Mouse (Mus musculus) A20 (cell line): ENCODE results near the gene Tcp10b.
A peak's percentile ranks its signal among the peaks of the same experiment; 100 is the strongest.
"Not testable (repeated sequence)": the region's sequence is repeated elsewhere in the genome, so short reads cannot be mapped to it uniquely, and the experiment has no call there.

Experiments
- DNase-seq: peaks from one replicate; pipeline ENCODE4 v3.0.0-alpha.2; 2011; ENCODE audit warnings: low read depth, low spot score

Tcp10b gene

GRCm38 (mm10) chr17:13060804-13061203, at the start of gene Tcp10b:
Gene Tcp10b (plus strand): TSS chr17:13061104.
- DNase-seq: not testable (repeated sequence)

- DNase-seq: no peak
Measured at GRCm38 (mm10) chr17:13013316-13013715, 47.6 kb upstream of the Tcp10b start.

- not testable (repeated sequence) for DNase-seq
Measured at GRCm38 (mm10) chr17:13036627-13037192, 24.2 kb upstream of the Tcp10b start.

- peak; percentile 63 for DNase-seq
Measured at GRCm38 (mm10) chr17:13043846-13044673, 16.8 kb upstream of the Tcp10b start.

GRCm38 (mm10) chr17:13052124-13052813, 8.6 kb upstream of the Tcp10b start, which contains the start of gene Gpr31b:
Gene Gpr31b (minus strand): TSS chr17:13052296.
- DNase-seq: not testable (repeated sequence)

GRCm38 (mm10) chr17:13062882-13063281, 2.0 kb downstream of the Tcp10b start:
- DNase-seq: not testable (repeated sequence)

GRCm38 (mm10) chr17:13067864-13068385, 7.0 kb downstream of the Tcp10b start:
- DNase-seq: not testable (repeated sequence)

GRCm38 (mm10) chr17:13069227-13069626, 8.3 kb downstream of the Tcp10b start:
- DNase-seq: not testable (repeated sequence)

GRCm38 (mm10) chr17:13091510-13091909, 30.6 kb downstream of the Tcp10b start:
- not testable (repeated sequence) for DNase-seq

- DNase-seq: not testable (repeated sequence)
Measured at GRCm38 (mm10) chr17:13092100-13092764, 31.3 kb downstream of the Tcp10b start.

GRCm38 (mm10) chr17:13092960-13093359, 32.1 kb downstream of the Tcp10b start:
- DNase-seq: peak; percentile 7

GRCm38 (mm10) chr17:13106563-13106962, 45.7 kb downstream of the Tcp10b start:
- DNase-seq: not testable (repeated sequence)

GRCm38 (mm10) chr17:13112504-13113291, 51.8 kb downstream of the Tcp10b start:
- not testable (repeated sequence) for DNase-seq

GRCm38 (mm10) chr17:13123308-13124038, 62.6 kb downstream of the Tcp10b start:
- not testable (repeated sequence) for DNase-seq

GRCm38 (mm10) chr17:13124241-13124640, 63.3 kb downstream of the Tcp10b start:
- DNase-seq: not testable (repeated sequence)

GRCm38 (mm10) chr17:13129324-13129723, 68.4 kb downstream of the Tcp10b start:
- not testable (repeated sequence) for DNase-seq

GRCm38 (mm10) chr17:13129737-13130465, 69.0 kb downstream of the Tcp10b start:
- not testable (repeated sequence) for DNase-seq

GRCm38 (mm10) chr17:13131710-13132109, 70.8 kb downstream of the Tcp10b start, which contains the start of gene Unc93a:
Gene Unc93a (minus strand): TSS chr17:13131810.
- DNase-seq: not testable (repeated sequence)
